ENCODE assay signal across 25 mouse cellular contexts in the genomic region with DNA sequence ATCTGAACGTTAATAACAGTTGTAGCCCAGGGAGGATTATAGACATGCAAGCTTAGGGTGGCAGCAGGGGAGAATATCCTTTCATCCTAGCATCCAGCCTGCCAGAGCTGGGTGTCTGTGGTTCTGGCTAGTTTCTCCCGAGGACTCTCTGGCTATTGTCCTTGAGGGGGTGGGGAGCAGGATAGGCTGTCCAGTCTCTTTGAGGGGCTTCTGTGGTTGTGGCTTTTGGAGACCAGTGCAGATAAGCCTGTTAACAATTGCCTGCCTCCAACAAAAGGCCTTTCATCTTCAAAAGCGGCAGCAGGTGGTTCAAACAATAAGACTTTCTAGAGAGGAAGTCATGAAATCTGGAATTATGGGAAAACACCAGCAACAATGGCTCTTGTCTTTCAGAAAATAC.
DNase-seq lines count a peak whose midpoint lies in the region; ATAC-seq and TF ChIP-seq lines count a peak whose summit lies in the region.
"Had no signal": no experiment of that assay in that cellular context is flagged by ENCODE, and none has a peak within 500 bp of the region (broad histone marks: within the 10 kb centered on the region; RNA-seq: fewer than 3 reads in every experiment).

No protein-coding gene starts in this region.

- 0 out of 2 replicates have a peak overlapping the region, but pooled peaks have one; percentile 43 for H3K27ac ChIP-seq in forebrain, embryonic 11.5 days (ENCODE audit: low read depth, low read length)
- no peak overlapping the region for H3K27ac ChIP-seq in forebrain, postnatal 0 days (ENCODE audit: low read depth, low read length)
- peak overlapping the region; percentile 61; the same call in 1 of the 2 replicates for H3K27ac ChIP-seq in midbrain, embryonic 11.5 days (ENCODE audit: low read depth, low read length)
- H3K27ac ChIP-seq in neural tube, embryonic 14.5 days (ENCODE audit: low read depth, low read length), result no peak overlapping the region
- H3K27ac ChIP-seq in left cerebral cortex, adult 2 months, result no peak overlapping the region
- H3K27ac ChIP-seq: heart, embryonic 10.5 days; limb, embryonic 13.5 days; liver, embryonic 14.5 days; stomach, postnatal 0 days had no signal

- TF ChIP-seq CTCF in forebrain, postnatal 0 days (IDR thresholded peaks at IDR 0.05; ENCODE audit: low read depth), result no peak
- TF ChIP-seq CTCF in lung, adult 2 months (IDR thresholded peaks at IDR 0.05; ENCODE audit: insufficient read depth, low read length), result no peak
- TF ChIP-seq CTCF in left cerebral cortex, adult 2 months (IDR thresholded peaks at IDR 0.05), result no peak

- H3K36me3 ChIP-seq in forebrain, embryonic 11.5 days (ENCODE audit: control insufficient read depth, insufficient read depth, low read length), result no peaks in the 10 kb centered on the region
- no peaks in the 10 kb centered on the region for H3K36me3 ChIP-seq in forebrain, postnatal 0 days (ENCODE audit: insufficient read depth)
- no peaks in the 10 kb centered on the region for H3K36me3 ChIP-seq in midbrain, embryonic 11.5 days (ENCODE audit: control insufficient read depth, insufficient read depth, low read length)
- H3K36me3 ChIP-seq in neural tube, embryonic 14.5 days (ENCODE audit: control insufficient read depth, insufficient read depth, low read length), result no peaks in the 10 kb centered on the region
- H3K36me3 ChIP-seq: heart, embryonic 10.5 days; limb, embryonic 13.5 days had no signal

- H3K4me3 ChIP-seq in forebrain, embryonic 11.5 days (ENCODE audit: low read depth, low read length), result no peak overlapping the region
- H3K4me3 ChIP-seq in forebrain, postnatal 0 days (ENCODE audit: low read depth, low read length), result no peak overlapping the region
- H3K4me3 ChIP-seq in midbrain, embryonic 11.5 days (ENCODE audit: low read depth, low read length), result no peak overlapping the region
- H3K4me3 ChIP-seq in neural tube, embryonic 14.5 days (ENCODE audit: low read depth, low read length), result no peak overlapping the region
- no peak overlapping the region for H3K4me3 ChIP-seq in lung, adult 2 months (replicated peaks; ENCODE audit: extremely low read depth, low read depth, low read length)
- H3K4me3 ChIP-seq in left cerebral cortex, adult 2 months, result no peak overlapping the region
- H3K4me3 ChIP-seq: erythroblast, embryonic 14.5 days; heart, embryonic 10.5 days; limb, embryonic 13.5 days; myocyte had no signal

- DNase-seq in forebrain, embryonic 11.5 days (ENCODE audit: low spot score), result no peak
- DNase-seq in forebrain, postnatal 0 days, result no peak
- DNase-seq in embryo, embryonic 11 days, result peak; percentile 14
- peak; percentile 93 for DNase-seq in midbrain, embryonic 11.5 days (ENCODE audit: low spot score, missing footprints)
- DNase-seq in left cerebral cortex, postnatal 25 days (ENCODE audit: low spot score in 2 of 2), result no peak
- DNase-seq in lung, adult 2 months, result no peak
- no peak for DNase-seq in left cerebral cortex, adult 2 months (ENCODE audit: extremely low spot score in 1 of 2, low spot score in 2 of 2)
- DNase-seq: adrenal gland, postnatal 10 days; cerebellum, adult 8-10 months; gastrocnemius, postnatal 36 days; heart, postnatal 10 days; kidney, adult 8-10 months; kidney, postnatal 36 days; layer of hippocampus, adult 9-11 months; thymus, postnatal 14 days had no signal

- TF ChIP-seq POLR2A in lung, adult 2 months (IDR thresholded peaks at IDR 0.05; ENCODE audit: borderline replicate concordance, extremely low read depth, low read depth, low read length), result no peak

- 2% methylated on average over 3 of the region's 3 CpGs for WGBS in forebrain, embryonic 11.5 days
- 7% methylated on average over 3 of the region's 3 CpGs for WGBS in forebrain, postnatal 0 days
- 9% methylated on average over 3 of the region's 3 CpGs for WGBS in midbrain, embryonic 11.5 days
- WGBS in neural tube, embryonic 14.5 days, result 5% methylated on average over 3 of the region's 3 CpGs
- WGBS in lung, adult 2 months, result 26% methylated on average over 3 of the region's 3 CpGs

- H3K27me3 ChIP-seq in forebrain, embryonic 11.5 days (ENCODE audit: control insufficient read depth, insufficient read depth, low read length), result no peaks in the 10 kb centered on the region
- no peaks in the 10 kb centered on the region for H3K27me3 ChIP-seq in forebrain, postnatal 0 days (ENCODE audit: insufficient read depth, low read length)
- H3K27me3 ChIP-seq in midbrain, embryonic 11.5 days (ENCODE audit: control insufficient read depth, insufficient read depth, low read length), result no peaks in the 10 kb centered on the region
- no peaks in the 10 kb centered on the region for H3K27me3 ChIP-seq in neural tube, embryonic 14.5 days (ENCODE audit: control insufficient read depth, insufficient read depth, low read length)
- H3K27me3 ChIP-seq: CH12.LX had no signal

- H3K9me3 ChIP-seq in forebrain, embryonic 11.5 days (ENCODE audit: control insufficient read depth, low read length), result no peaks in the 10 kb centered on the region
- H3K9me3 ChIP-seq in forebrain, postnatal 0 days (ENCODE audit: low read length), result no peaks in the 10 kb centered on the region
- H3K9me3 ChIP-seq in midbrain, embryonic 11.5 days (ENCODE audit: control insufficient read depth, low read length), result no peaks in the 10 kb centered on the region
- no peaks in the 10 kb centered on the region for H3K9me3 ChIP-seq in neural tube, embryonic 14.5 days (ENCODE audit: control insufficient read depth, low read length)
- H3K9me3 ChIP-seq: heart, embryonic 10.5 days; limb, embryonic 13.5 days had no signal

- no peak overlapping the region for H3K4me2 ChIP-seq in forebrain, embryonic 11.5 days (ENCODE audit: low read depth, low read length, severe bottlenecking)
- no peak overlapping the region for H3K4me2 ChIP-seq in forebrain, postnatal 0 days (ENCODE audit: low read depth)
- H3K4me2 ChIP-seq in midbrain, embryonic 11.5 days, result no peak overlapping the region
- H3K4me2 ChIP-seq in neural tube, embryonic 14.5 days (ENCODE audit: low read depth, low read length), result no peak overlapping the region
- H3K4me2 ChIP-seq: limb, embryonic 13.5 days had no signal

- H3K9ac ChIP-seq in forebrain, embryonic 11.5 days (ENCODE audit: low read length), result no peak overlapping the region
- no peak overlapping the region for H3K9ac ChIP-seq in forebrain, postnatal 0 days
- no peak overlapping the region for H3K9ac ChIP-seq in midbrain, embryonic 11.5 days (ENCODE audit: low read length)
- no peak overlapping the region for H3K9ac ChIP-seq in neural tube, embryonic 14.5 days (replicated peaks; ENCODE audit: low read depth, low read length)
- H3K9ac ChIP-seq: limb, embryonic 13.5 days; liver, embryonic 14.5 days had no signal

- peak; percentile 42; the same call in 1 of the 2 replicates for ATAC-seq in forebrain, embryonic 11.5 days (replicated peaks; ENCODE audit: low FRiP score)
- no peak for ATAC-seq in forebrain, postnatal 0 days
- peak; percentile 76 for ATAC-seq in midbrain, embryonic 11.5 days (ENCODE audit: low FRiP score)
- peak; percentile 31; the same call in 1 of the 2 replicates for ATAC-seq in neural tube, embryonic 14.5 days (ENCODE audit: low read depth)
- ATAC-seq: inflammation-experienced regulatory T-cells, adult 6 months; lung, postnatal 0 days had no signal

- H3K4me1 ChIP-seq in forebrain, embryonic 11.5 days (replicated peaks; ENCODE audit: control insufficient read depth, insufficient read depth, low read length), result peaks cover 5% of the 10 kb centered on the region; the same call in 1 of the 2 replicates
- H3K4me1 ChIP-seq in forebrain, postnatal 0 days (ENCODE audit: insufficient read depth), result peaks cover 18% of the 10 kb centered on the region
- peaks cover 29% of the 10 kb centered on the region for H3K4me1 ChIP-seq in midbrain, embryonic 11.5 days (ENCODE audit: control insufficient read depth, insufficient read depth, low read length)
- H3K4me1 ChIP-seq in neural tube, embryonic 14.5 days (ENCODE audit: control insufficient read depth, insufficient read depth, low read length), result 0 out of 2 replicates have a peak, but pooled peaks cover 8% of the 10 kb centered on the region
- H3K4me1 ChIP-seq in lung, adult 2 months (ENCODE audit: control insufficient read depth, insufficient read depth, low read length), result no peaks in the 10 kb centered on the region
- H3K4me1 ChIP-seq: limb, embryonic 13.5 days had no signal

- intact Hi-C loops in left cerebral cortex, postnatal 25 days (cut with DNase I), result loop anchor here (10.0 kb wide), 1 partner anchor 514 kb away; no protein-coding TSS in a partner anchor
- intact Hi-C loops in left cerebral cortex, adult 2 months (cut with DNase I), result loop anchor here (10.0 kb wide), 1 partner anchor 514 kb away; no protein-coding TSS in a partner anchor

Comparison
In these comparisons a context has a peak if more than half of its experiments do, and no peak if none do; other contexts are left out.
1. H3K27ac ChIP-seq: peak in forebrain, embryonic 11.5 days (single experiment) and midbrain, embryonic 11.5 days (single experiment); none in forebrain, postnatal 0 days (single experiment), neural tube, embryonic 14.5 days (single experiment) and left cerebral cortex, adult 2 months (single experiment).
2. DNase-seq: peak in embryo, embryonic 11 days (single experiment) and midbrain, embryonic 11.5 days (single experiment); none in forebrain, embryonic 11.5 days (single experiment), forebrain, postnatal 0 days (single experiment), left cerebral cortex, postnatal 25 days (0 of 2), lung, adult 2 months (single experiment) and left cerebral cortex, adult 2 months (0 of 2).